Mouse (Mus musculus) heart, embryonic 16.5 days (tissue): Measurements from ENCODE around the gene Stat5b. TPM values are rescaled to one million over a fixed set of nuclear protein-coding genes. Genes with fewer than 3 reads are reported as not detected.

Experiments
- ATAC-seq: fragments of 200-750 bp; cut with Nextera tagmentation; replicated peaks from 2 replicates; pipeline ENCODE4 v1.8.0; 2017; ENCODE audit warnings: moderate number of reproducible peaks; ENCODE audit not compliant: insufficient read depth, low FRiP score; ENCODE audit errors: extremely low read depth
- H3K27ac ChIP-seq: fragments of 300-500 bp; sonication (generic); 2 replicates; pipeline ENCODE4 v1.5.1; 2014; ENCODE audit warnings: mild to moderate bottlenecking, low read length, control low read depth, moderate library complexity
- H3K27me3 ChIP-seq: fragments of 300-500 bp; sonication (generic); 2 replicates; pipeline ENCODE4 v1.6.1; 2014; ENCODE audit warnings: low read length, mixed read lengths; ENCODE audit not compliant: control insufficient read depth, insufficient read depth
- H3K36me3 ChIP-seq: fragments of 300-500 bp; sonication (generic); 2 replicates; pipeline ENCODE4 v1.6.1; 2014; ENCODE audit not compliant: control insufficient read depth, insufficient read depth
- H3K4me1 ChIP-seq: fragments of 300-500 bp; sonication (generic); 2 replicates; pipeline ENCODE4 v1.6.1; 2014; ENCODE audit warnings: low read length, mixed read lengths; ENCODE audit not compliant: control insufficient read depth, insufficient read depth
- H3K4me2 ChIP-seq: fragments of 300-500 bp; sonication (generic); 2 replicates; pipeline ENCODE4 v1.6.1; 2014; ENCODE audit warnings: low read depth, mild to moderate bottlenecking, control low read depth, low read length
- H3K4me3 ChIP-seq: fragments of 300-500 bp; sonication (generic); 2 replicates; pipeline ENCODE4 v1.5.1; 2014; ENCODE audit warnings: mild to moderate bottlenecking, control low read depth, low read length
- H3K9ac ChIP-seq: fragments of 300-500 bp; sonication (generic); 2 replicates; pipeline ENCODE4 v1.6.1; 2014; ENCODE audit warnings: low read length, control low read depth
- H3K9me3 ChIP-seq: fragments of 300-500 bp; sonication (generic); replicated peaks from 2 replicates; pipeline ENCODE4 v1.6.1; 2016; ENCODE audit warnings: low read length; ENCODE audit not compliant: control insufficient read depth
- WGBS: fragments of 180-500 bp; shearing (Covaris S2); extraction: QIAGEN DNeasy Blood & Tissue Kit; methylation state at CpG from one replicate; pipeline ENCODE4 v1.1.7; 2014; 5-methylcytosine and 5-hydroxymethylcytosine counted together
- polyA plus RNA-seq: library from polyadenylated mRNA; unstranded; fragments of >200 nt; fragmentation: Nextera tagmentation; extraction: Ambion mirVana; gene quantifications from 2 replicates; pipeline ENCODE4 v1.2.1, GENCODE M21; 2015

Gene Stat5b
- polyA plus RNA-seq, 1 experiment from 2014 or later: 36.5 TPM

DNA sequence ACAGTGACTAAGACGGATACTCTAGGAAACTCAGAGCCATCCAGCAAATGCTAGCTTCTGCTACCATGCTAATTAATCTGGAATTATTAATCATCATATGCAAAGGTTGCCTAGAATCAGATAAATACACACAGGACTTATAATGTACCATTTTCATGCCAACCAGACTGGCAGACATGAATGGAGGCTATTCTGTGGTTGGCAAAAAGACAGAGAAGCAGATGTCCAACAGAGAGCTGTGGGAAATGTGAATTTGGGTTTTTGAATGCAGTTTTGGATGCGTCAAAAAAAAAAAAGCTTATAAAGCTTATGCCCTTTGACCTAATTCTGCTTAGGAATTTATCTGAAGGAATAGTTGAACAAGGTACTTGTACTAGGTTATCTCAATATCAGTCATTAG, 64.8 kb downstream of the Stat5b start:
- 91% methylated on average over 2 of the region's 2 CpGs for WGBS
- Histone ChIP-seq H3K27ac (no peak overlapping the region), H3K4me1 (peaks cover under 1% of the 10 kb centered on the region; the same call in 1 of the 2 replicates), H3K4me2 (no peak overlapping the region), H3K9me3 (no peaks in the 10 kb centered on the region), H3K36me3 (peaks cover 65% of the 10 kb centered on the region), H3K9ac (no peak overlapping the region), H3K4me3 (no peak overlapping the region), H3K27me3 (no peaks in the 10 kb centered on the region)
- ATAC-seq: no peak

DNA sequence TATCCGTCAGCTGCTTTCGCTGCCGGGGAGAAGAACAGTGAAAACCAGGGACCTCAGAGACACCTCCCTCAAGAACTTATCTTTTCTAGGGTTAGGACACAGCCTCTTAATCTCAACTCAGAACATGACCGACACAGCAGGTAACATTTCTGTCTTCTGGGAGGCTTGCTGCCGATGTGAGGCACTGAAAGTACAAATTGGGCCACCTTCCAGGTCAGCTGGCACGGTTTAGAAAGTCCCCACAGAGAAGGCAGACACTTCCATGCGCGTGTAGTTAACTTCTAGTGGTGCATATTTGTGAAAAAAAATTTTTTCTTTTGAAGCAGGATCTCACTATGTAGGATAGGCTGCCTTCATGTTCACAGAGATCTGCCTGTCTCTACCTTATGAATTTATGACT, 66.2 kb downstream of the Stat5b start:
- no peak overlapping the region for H3K4me3 ChIP-seq
- no peak overlapping the region for H3K27ac ChIP-seq
- H3K9ac ChIP-seq: no peak overlapping the region
- no peaks in the 10 kb centered on the region for H3K27me3 ChIP-seq
- 77% methylated on average over 8 of the region's 8 CpGs for WGBS
- H3K9me3 ChIP-seq: no peaks in the 10 kb centered on the region
- H3K36me3 ChIP-seq: peaks cover 66% of the 10 kb centered on the region
- H3K4me1 ChIP-seq: no peaks in the 10 kb centered on the region
- no peak overlapping the region for H3K4me2 ChIP-seq
- ATAC-seq: no peak

DNA sequence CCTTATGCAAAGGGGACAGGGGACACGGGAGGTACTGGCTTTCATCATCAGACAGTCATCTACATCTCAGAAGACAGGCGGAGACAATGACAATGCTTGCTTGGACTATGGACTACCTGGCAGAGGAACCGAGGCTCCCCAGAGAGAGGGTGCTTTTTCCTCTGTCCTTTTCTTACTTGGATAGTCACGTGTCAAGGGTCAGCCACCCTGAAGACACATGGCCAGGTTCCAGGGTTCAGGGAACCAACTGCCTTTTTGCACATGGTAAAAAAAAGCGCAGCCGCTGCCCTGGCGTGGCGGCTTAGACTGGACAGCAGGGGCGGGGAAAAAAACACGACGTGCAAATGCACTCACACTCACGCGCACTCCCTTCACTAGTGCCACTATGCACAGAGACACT, 68.0 kb downstream of the Stat5b start:
- H3K4me1 ChIP-seq: no peaks in the 10 kb centered on the region
- H3K36me3 ChIP-seq: peaks cover 57% of the 10 kb centered on the region
- no peak for ATAC-seq
- H3K27ac ChIP-seq: 0 out of 2 replicates have a peak overlapping the region, but pooled peaks have one; percentile 29
- H3K4me3 ChIP-seq: no peak overlapping the region
- H3K9ac ChIP-seq: no peak overlapping the region
- 80% methylated on average over 13 of the region's 13 CpGs for WGBS
- H3K27me3 ChIP-seq: no peaks in the 10 kb centered on the region
- H3K9me3 ChIP-seq: no peaks in the 10 kb centered on the region
- H3K4me2 ChIP-seq: no peak overlapping the region

DNA sequence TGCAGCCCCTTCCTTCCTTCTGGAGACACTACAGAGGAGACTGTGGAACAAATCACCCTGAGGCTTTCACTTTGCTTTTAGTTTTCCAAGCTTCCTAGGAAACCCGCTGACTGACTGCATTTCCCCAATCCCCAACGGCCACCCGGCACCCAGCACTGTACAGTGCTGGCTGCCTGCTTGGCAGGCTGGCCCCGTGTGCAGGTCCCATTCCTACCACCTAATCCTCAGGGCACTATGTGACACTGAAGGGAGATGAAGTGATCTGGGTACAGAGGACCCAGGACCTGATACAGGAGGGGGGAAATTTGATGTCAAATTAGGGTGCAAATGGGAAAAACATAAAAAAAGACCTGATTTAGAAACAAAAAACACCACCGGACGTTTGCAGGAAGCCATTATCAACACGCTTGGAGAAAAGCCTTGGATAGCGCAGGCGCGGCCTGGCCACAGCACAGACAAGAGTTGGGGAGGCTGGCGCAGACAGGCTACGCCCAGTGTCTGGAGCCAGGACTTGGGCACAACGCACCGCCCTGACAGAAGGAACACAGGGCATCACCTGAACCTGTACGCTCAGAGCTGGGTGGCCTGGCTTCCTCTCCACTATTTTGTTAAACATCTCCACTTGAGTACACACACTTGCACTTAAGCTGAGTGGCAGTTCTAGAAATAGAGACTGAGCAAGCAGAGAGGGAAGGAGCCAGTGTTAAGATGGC, 68.6 kb downstream of the Stat5b start:
- Histone ChIP-seq H3K9ac (no peak overlapping the region), H3K36me3 (peaks cover 52% of the 10 kb centered on the region), H3K4me2 (no peak overlapping the region), H3K27me3 (no peaks in the 10 kb centered on the region), H3K4me1 (no peaks in the 10 kb centered on the region), H3K9me3 (no peaks in the 10 kb centered on the region), H3K27ac (no peak overlapping the region), H3K4me3 (no peak overlapping the region)
- ATAC-seq: 0 out of 2 replicates have a peak, but pooled peaks have one; percentile 37
- WGBS: 72% methylated on average over 15 of the region's 15 CpGs

GRCm38 (mm10) chr11:100780247-100780646, 70.3 kb downstream of the Stat5b start:
- no peak overlapping the region for H3K4me2 ChIP-seq
- ATAC-seq: no peak
- H3K36me3 ChIP-seq: peaks cover 39% of the 10 kb centered on the region
- H3K27ac ChIP-seq: no peak overlapping the region
- H3K27me3 ChIP-seq: no peaks in the 10 kb centered on the region
- no peaks in the 10 kb centered on the region for H3K4me1 ChIP-seq
- no peak overlapping the region for H3K4me3 ChIP-seq
- H3K9me3 ChIP-seq: no peaks in the 10 kb centered on the region
- H3K9ac ChIP-seq: no peak overlapping the region
- 62% methylated on average over 8 of the region's 8 CpGs for WGBS

DNA sequence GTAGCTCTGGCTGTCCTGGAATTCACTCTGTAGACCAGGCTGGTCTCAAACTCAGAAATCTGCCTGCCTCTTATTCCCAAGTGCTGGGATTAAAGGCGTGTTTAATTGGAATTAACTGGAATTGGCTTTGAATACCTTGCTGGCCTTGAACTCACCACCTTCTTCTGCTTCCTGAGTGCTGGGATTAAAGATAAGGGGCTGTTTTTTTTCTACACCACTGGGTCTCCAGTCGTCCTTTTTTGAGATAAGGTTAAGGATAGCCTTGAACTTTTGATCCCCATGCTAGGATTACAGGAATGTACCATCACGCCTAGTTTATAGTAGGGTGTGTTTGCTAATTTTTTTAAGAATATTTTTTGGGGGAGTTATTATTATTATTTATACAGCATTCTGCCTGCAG, 72.5 kb downstream of the Stat5b start:
- no peaks in the 10 kb centered on the region for H3K9me3 ChIP-seq
- peaks cover 27% of the 10 kb centered on the region for H3K36me3 ChIP-seq
- no peak overlapping the region for H3K9ac ChIP-seq
- no peak overlapping the region for H3K27ac ChIP-seq
- 57% methylated on average over 3 of the region's 3 CpGs for WGBS
- no peak overlapping the region for H3K4me2 ChIP-seq
- no peak overlapping the region for H3K4me3 ChIP-seq
- ATAC-seq: no peak
- H3K27me3 ChIP-seq: no peaks in the 10 kb centered on the region
- no peaks in the 10 kb centered on the region for H3K4me1 ChIP-seq

DNA sequence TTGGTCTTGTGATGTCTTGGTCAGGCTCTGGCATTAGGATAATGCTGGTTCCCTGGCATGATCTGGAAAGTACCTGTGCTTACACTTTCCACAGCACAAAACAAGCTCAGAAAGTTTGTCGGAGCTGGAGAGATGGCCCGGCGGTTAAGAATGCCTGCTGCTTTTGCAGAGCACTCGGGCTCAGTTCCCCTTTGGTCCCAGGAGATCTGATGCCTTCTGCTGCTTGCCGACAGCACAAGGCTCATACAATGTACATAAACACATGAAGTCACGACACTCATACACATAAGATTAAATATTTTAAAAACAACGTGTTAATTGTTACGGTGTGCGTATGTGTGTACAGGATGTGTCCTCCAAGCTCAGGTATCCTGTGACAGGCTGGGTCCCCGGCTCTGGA, 74.6 kb downstream of the Stat5b start:
- Histone ChIP-seq H3K9ac (no peak overlapping the region), H3K9me3 (no peaks in the 10 kb centered on the region), H3K27me3 (no peaks in the 10 kb centered on the region), H3K4me1 (peaks cover 4% of the 10 kb centered on the region; the same call in 1 of the 2 replicates), H3K27ac (no peak overlapping the region), H3K4me2 (no peak overlapping the region), H3K4me3 (no peak overlapping the region), H3K36me3 (peaks cover 11% of the 10 kb centered on the region)
- no peak for ATAC-seq
- WGBS: 78% methylated on average over 10 of the region's 10 CpGs

DNA sequence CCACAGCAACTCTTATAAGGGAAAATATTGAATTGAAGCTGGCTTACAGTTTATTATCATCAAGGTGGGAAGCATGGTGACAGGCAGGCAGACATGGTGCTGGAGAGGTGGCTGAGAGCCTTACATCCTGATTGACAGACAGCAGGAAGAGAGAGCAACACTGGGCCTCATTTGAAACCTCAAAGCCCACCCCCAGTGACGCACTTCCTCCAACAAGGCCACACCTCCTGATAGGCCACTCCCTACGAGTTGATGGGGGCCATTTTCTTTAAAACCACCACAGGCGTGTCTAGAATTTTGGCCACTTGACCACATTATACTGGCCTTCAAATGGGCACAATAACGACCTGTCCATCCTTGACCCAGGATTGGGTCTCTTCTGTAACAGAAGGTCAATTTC, 76.3 kb downstream of the Stat5b start:
- H3K36me3 ChIP-seq: peaks cover 2% of the 10 kb centered on the region
- no peak overlapping the region for H3K4me2 ChIP-seq
- no peaks in the 10 kb centered on the region for H3K9me3 ChIP-seq
- no peak overlapping the region for H3K9ac ChIP-seq
- no peaks in the 10 kb centered on the region for H3K27me3 ChIP-seq
- no peak for ATAC-seq
- no peak overlapping the region for H3K27ac ChIP-seq
- peaks cover 9% of the 10 kb centered on the region; the same call in 1 of the 2 replicates for H3K4me1 ChIP-seq
- no peak overlapping the region for H3K4me3 ChIP-seq
- 78% methylated on average over 4 of the region's 4 CpGs for WGBS

- ATAC-seq: peak; percentile 76
- no peaks in the 10 kb centered on the region for H3K27me3 ChIP-seq
These were observed 79.7 kb downstream of the Stat5b start, which contains the start of gene Ghdc for GRCm38 (mm10) chr11:100770646-100771408. Gene Ghdc (minus strand): TSS chr11:100770957.

More at GRCm38 (mm10) chr11:100770646-100771408, 79.7 kb downstream of the Stat5b start, which contains the start of gene Ghdc:
- Histone ChIP-seq H3K9me3 (no peaks in the 10 kb centered on the region), H3K9ac (peak within 1 kb of the TSS; percentile 83), H3K36me3 (0 out of 2 replicates have a peak, but pooled peaks cover 2% of the 10 kb centered on the region), H3K4me1 (peaks cover 9% of the 10 kb centered on the region; the same call in 1 of the 2 replicates), H3K27ac (peak within 1 kb of the TSS; percentile 68), H3K4me2 (peak within 1 kb of the TSS; percentile 75), H3K4me3 (peak within 1 kb of the TSS; percentile 68)
- WGBS: 11% methylated on average over 17 of the region's 17 CpGs
